Mouse (Mus musculus): ENCODE data around the gene Fam171a1. TPM values are rescaled to one million over a fixed set of nuclear protein-coding genes. Genes with fewer than 3 reads are reported as not detected.
A peak's percentile ranks its signal among the peaks of the same experiment; 100 is the strongest.

The Fam171a1 gene
- total RNA-seq, 2 experiments from 2014 or later = 12.0 to 13.2 TPM

GRCm38 (mm10) chr2:3138308-3138707 lies 24.3 kb downstream of the Fam171a1 start:
- no peak for DNase-seq

GRCm38 (mm10) chr2:3139065-3139464 lies 25.0 kb downstream of the Fam171a1 start:
- DNase-seq = no peak

GRCm38 (mm10) chr2:3139578-3139977 lies 25.6 kb downstream of the Fam171a1 start:
- no peak for DNase-seq

GRCm38 (mm10) chr2:3140585-3140984 lies 26.6 kb downstream of the Fam171a1 start:
- no peak for DNase-seq

GRCm38 (mm10) chr2:3141804-3142203 lies 27.8 kb downstream of the Fam171a1 start:
- no peak for DNase-seq

GRCm38 (mm10) chr2:3144291-3144690 lies 30.3 kb downstream of the Fam171a1 start:
- DNase-seq = no peak

- DNase-seq = no peak
Observed at GRCm38 (mm10) chr2:3147550-3148157, 33.6 kb downstream of the Fam171a1 start.

- no peak for DNase-seq
Observed at GRCm38 (mm10) chr2:3148731-3149130, 34.7 kb downstream of the Fam171a1 start.

GRCm38 (mm10) chr2:3150324-3150723 lies 36.3 kb downstream of the Fam171a1 start:
- no peak for DNase-seq

GRCm38 (mm10) chr2:3151336-3151735 lies 37.3 kb downstream of the Fam171a1 start:
- DNase-seq = peak in 1 of 2 experiments; percentile 49

GRCm38 (mm10) chr2:3154091-3154665 lies 40.2 kb downstream of the Fam171a1 start:
- no peak for DNase-seq

- DNase-seq = peak in 1 of 2 experiments; percentile 52
Observed at GRCm38 (mm10) chr2:3154986-3155385, 41.0 kb downstream of the Fam171a1 start.

- no peak for DNase-seq
Observed at GRCm38 (mm10) chr2:3157030-3157429, 43.0 kb downstream of the Fam171a1 start.

- no peak for DNase-seq
Observed at GRCm38 (mm10) chr2:3157661-3158344, 43.8 kb downstream of the Fam171a1 start.

- DNase-seq = no peak
Observed at GRCm38 (mm10) chr2:3158682-3159412, 44.8 kb downstream of the Fam171a1 start.

GRCm38 (mm10) chr2:3161578-3161977 lies 47.6 kb downstream of the Fam171a1 start:
- no peak for DNase-seq

GRCm38 (mm10) chr2:3163501-3164076 lies 49.6 kb downstream of the Fam171a1 start:
- no peak for DNase-seq

- peak; percentile 27 to 59 for DNase-seq
Observed at GRCm38 (mm10) chr2:3165037-3165600, 51.1 kb downstream of the Fam171a1 start.

GRCm38 (mm10) chr2:3165890-3166605 lies 52.0 kb downstream of the Fam171a1 start:
- DNase-seq = no peak

GRCm38 (mm10) chr2:3168719-3169402 lies 54.8 kb downstream of the Fam171a1 start:
- no peak for DNase-seq

- no peak for DNase-seq
Observed at GRCm38 (mm10) chr2:3169403-3169747, 55.4 kb downstream of the Fam171a1 start.

Measured in heart, adult 18-20 months (tissue).